Mouse (Mus musculus): ENCODE results near the gene Zfp61.

DNA sequence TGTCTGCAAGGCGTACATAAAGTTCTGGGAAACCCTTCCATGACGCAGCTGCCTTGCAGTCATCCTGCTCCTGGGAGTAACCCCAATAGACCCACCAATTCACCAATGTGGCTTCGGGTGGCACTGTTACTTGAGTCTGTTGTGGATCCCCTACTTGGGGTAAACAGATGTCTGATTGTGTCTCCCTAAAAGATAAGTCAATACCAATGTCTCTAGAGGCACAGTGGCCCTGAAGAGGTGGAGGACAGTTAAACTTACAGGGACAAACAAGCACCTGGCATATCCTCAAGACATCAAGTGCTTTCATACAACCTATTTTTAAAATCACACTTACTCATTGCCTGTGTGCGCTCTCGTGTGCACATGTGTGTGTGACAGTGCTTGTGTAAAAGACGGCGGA, 5.7 kb downstream of the Zfp61 start:
- TF ChIP-seq ZC3H11A (IDR thresholded peaks at IDR 0.05; ENCODE audit: borderline replicate concordance, low read depth, low read length) (no peak), CHD2 (IDR thresholded peaks at IDR 0.05; ENCODE audit: low read depth, low read length) (no peak), MAFK (IDR thresholded peaks at IDR 0.05; ENCODE audit: insufficient read depth, low read depth, low read length) (no peak)
